Mouse (Mus musculus): Measurements from ENCODE around the gene Mrpl50.
A peak's percentile ranks its signal among the peaks of the same experiment; 100 is the strongest.
"Not testable (repeated sequence)": the region's sequence is repeated elsewhere in the genome, so short reads cannot be mapped to it uniquely, and the experiment has no call there.

Mrpl50 gene

GRCm38 (mm10) chr4:49520572-49521340, at the start of gene Mrpl50, which contains the start of gene Zfp189:
TSS of gene Mrpl50 (minus strand) at chr4:49521093.
TSS of gene Zfp189 (plus strand) at chr4:49521176.
- DNase-seq (ENCODE audit: low read depth, low spot score): peak; percentile 91

GRCm38 (mm10) chr4:49567613-49568012, 46.7 kb upstream of the Mrpl50 start:
- DNase-seq (ENCODE audit: low read depth, low spot score): peak; percentile 41

DNA sequence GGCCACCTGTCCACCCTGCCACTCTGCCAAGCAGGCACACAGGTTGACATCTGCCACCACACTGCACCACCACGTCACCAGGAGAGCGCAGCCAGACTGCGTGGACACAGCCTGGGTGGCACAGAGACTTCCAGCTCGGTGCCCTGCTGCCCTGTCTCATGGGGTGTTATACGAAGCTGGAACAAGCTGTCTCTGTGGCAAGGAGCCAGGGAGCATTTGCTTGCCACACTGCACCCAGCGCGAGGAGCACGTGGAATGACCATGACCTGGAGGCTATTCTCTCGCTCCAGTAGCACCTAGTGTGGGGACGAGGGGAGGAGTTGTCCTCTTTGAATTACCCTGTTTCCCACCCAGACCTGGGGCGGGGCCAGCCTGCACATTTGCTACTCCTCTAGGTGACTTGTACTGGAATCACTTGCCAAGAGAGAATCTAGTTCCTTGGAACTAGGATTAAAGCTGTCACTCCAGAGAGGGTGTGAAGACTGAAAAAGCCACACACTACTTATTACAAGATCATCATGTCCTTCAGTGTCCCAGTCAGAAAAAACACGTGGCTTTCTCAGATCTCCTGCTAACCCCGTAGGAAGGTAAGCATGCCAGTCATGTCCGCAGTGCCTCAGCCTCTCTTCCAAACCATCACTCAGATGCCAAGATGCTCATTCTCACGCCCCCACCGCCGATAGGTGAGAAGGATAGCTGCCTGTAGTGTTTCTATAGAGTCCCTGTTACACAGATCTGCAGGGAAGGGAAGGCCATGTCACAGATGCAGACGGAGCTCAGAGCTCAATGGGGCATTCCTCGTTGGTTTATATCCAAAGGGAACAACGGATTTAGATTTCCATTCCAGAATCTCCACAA, 39.3 kb upstream of the Mrpl50 start:
- DNase-seq (ENCODE audit: low read depth, low spot score): no peak

- DNase-seq (ENCODE audit: low read depth, low spot score): no peak
Observed at GRCm38 (mm10) chr4:49558181-49558580, 37.3 kb upstream of the Mrpl50 start.

GRCm38 (mm10) chr4:49557375-49557774, 36.5 kb upstream of the Mrpl50 start:
- no peak for DNase-seq (ENCODE audit: low read depth, low spot score)

DNA sequence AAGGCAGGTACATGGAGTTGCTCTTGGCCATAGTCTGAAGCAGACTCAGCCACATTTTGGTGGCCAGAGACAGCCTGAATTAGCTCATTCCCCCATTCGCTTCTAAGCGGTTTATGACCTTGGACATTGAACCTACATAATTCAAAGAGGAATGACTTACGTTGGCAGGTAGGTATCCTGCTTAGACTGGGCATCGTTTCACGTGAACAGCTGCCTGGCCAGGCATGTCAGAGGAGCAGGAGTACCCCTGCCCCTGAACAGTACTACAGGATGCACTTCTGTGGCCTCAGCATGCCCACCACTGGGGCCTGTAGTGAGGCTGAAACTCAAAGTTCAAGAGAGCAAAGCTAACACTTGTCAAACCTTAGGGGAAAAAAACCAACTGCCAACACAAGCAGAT, 32.5 kb upstream of the Mrpl50 start:
- DNase-seq (ENCODE audit: low read depth, low spot score): no peak

- DNase-seq (ENCODE audit: low read depth, low spot score): no peak
Observed at GRCm38 (mm10) chr4:49549383-49549782, 28.5 kb upstream of the Mrpl50 start, which contains the start of gene Aldob. TSS of gene Aldob (minus strand) at chr4:49549546.

GRCm38 (mm10) chr4:49547544-49548219, 26.8 kb upstream of the Mrpl50 start:
- no peak for DNase-seq (ENCODE audit: low read depth, low spot score)

DNA sequence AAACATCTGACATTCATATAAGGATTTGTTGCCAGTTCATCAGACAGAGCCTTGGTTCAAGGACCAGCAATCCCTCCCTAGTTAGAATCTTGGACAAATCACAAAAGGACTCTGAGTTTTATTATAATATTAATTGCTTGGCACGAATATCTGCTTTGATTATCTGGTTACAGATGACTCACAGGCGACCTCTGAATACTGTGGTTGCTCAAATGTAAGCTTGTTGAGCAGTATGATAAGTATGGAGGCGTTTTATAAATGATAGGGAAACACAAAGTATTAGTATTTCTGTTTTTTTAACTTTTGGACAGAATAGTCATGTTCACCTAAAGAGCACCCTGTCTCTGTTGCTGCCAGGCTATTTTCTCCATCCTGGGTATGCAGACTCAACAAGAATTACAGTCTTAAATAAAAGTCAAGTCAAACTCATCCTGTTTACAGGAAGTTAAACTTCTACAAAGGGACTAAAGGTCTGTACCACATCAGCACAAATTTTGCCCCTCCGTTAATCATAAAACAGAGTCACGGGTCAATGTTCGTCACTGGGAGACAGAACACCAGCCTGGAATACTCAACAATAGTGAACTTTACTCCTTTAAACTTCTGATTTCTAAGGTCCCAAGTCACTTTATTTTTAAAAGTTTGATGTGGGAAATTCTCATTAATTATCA, 26.1 kb upstream of the Mrpl50 start:
- no peak for DNase-seq (ENCODE audit: low read depth, low spot score)

DNA sequence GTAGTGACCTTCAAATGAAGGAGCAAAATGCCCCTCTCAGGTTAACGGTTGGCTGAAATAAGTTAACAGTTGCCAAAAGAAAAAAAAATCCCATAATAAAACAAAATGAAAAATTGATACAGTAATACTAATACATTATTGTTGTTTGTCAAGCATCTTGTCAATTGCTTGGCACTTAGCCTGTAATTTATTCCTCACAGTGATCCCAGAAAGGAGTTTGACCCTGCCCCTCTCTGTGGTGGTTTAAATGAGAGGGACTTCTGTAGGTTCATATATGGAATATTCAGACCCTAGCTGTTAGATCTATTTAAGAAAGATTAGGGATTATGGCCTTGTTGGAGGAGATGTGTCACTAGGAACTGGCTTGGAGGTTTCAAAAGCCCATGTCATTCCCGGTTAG, 25.1 kb upstream of the Mrpl50 start:
- no peak for DNase-seq (ENCODE audit: low read depth, low spot score)

DNA sequence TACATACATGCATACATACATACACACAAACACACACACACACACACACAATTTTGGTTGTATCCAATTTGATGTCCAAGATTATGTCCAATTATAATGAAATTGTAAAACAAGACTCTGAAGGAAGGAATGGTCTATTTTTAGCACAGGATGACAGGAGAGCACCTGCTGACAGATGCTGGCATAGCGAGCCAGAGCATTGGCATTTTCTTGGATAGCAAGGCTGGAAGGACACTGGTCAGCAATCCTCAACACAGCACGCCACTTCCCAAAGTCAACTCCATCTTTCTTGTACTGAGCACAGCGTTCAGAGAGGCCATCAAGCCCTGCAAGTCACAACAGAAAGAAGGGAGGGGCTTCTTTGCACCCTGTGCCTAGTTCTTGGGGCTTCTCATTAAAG, 20.1 kb upstream of the Mrpl50 start:
- no peak for DNase-seq (ENCODE audit: low read depth, low spot score)

GRCm38 (mm10) chr4:49539665-49540064, 18.8 kb upstream of the Mrpl50 start:
- DNase-seq (ENCODE audit: low read depth, low spot score): no peak

- no peak for DNase-seq (ENCODE audit: low read depth, low spot score)
Observed at GRCm38 (mm10) chr4:49536671-49537070, 15.8 kb upstream of the Mrpl50 start.

DNA sequence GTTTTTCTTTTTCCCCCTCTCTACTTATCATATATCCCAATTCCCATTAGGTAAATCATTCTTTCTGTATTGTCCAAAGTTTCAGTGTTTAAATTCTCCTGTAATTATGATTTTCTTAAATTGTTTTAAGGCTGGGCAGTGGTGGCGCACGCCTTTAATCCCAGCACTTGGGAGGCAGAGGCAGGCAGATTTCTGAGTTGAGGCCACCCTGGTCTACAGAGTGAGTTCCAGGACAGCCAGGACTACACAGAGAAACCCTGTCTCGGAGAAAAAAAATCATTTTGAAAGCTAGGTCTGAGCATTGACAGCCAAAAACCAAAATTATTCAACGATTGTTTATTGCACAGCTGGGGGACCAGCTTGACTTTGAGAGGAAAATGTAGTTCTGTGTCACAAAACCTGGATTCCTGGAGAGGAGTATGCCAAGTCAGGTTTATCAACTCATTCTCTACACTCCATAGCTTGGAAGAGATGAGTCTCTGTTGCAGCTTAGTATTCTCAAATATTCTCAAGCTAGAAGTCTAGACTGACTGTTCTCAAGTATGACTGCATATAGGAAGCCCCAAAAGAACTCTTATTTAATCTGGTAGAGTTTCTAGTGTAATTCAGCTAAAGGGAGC, 14.9 kb upstream of the Mrpl50 start:
- DNase-seq (ENCODE audit: low read depth, low spot score): no peak

GRCm38 (mm10) chr4:49535036-49535435, 14.1 kb upstream of the Mrpl50 start:
- DNase-seq (ENCODE audit: low read depth, low spot score): no peak

GRCm38 (mm10) chr4:49522576-49522975, 1.7 kb upstream of the Mrpl50 start:
- no peak for DNase-seq (ENCODE audit: low read depth, low spot score)

GRCm38 (mm10) chr4:49521346-49521745, 453 bp upstream of the Mrpl50 start:
- no peak for DNase-seq (ENCODE audit: low read depth, low spot score)

DNA sequence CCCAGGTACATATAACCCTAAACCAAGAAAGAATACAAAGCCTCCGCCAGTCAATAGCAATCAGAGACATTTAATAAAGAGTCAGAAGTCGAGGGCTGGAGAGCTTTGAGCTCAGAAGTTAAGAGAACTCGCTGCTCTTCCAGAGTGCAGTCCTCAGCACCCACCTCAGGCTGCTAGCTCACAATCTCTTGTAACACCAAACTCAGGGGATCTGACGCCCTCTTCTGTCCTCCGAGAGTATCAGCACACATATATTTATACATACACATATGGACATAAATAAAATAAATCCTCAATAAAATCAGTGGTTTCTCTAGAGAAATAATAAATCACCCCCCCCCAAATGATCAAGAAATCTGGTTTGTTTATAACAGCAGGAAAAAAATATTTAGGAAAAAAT, 1.4 kb downstream of the Mrpl50 start:
- DNase-seq (ENCODE audit: low read depth, low spot score): peak; percentile 48

DNA sequence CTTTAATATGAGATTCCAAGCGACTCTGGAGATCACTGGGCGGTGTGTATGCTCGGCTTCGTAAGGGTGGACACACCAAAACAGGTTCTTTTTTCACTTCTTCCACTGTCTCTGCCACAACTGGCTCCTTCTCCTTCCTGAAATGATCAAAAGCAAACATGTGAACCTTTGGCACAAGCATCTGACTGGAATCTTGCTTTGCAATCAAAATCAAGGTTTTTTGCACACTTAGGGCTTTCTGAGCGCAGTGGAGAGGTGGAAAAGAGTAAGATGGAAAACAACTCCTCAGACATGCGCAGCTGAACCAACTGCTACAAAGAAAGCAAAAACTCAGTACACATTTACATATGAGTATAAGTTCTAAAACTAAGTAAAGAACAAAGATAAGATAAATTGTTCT, 6.5 kb downstream of the Mrpl50 start:
- no peak for DNase-seq (ENCODE audit: low read depth, low spot score)

DNA sequence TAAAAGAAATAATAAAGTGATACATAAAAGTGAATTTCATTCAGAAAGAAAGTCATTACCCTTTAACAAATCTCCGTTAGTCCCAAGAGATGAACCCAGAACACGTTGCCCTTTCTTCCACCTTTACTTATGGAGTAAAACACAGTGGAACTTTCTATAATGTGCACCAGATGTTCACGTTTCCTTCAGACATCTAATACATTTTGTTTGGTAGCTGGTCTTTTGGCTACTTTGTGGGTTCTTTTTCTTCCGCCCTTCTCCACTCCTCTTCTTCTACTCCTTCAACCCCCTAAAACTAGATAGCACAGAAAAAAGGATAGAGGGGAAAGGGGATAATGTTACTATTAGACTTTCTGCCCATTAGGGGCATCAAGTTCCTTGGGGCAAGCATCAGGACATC, 8.3 kb downstream of the Mrpl50 start:
- DNase-seq (ENCODE audit: low read depth, low spot score): no peak

DNA sequence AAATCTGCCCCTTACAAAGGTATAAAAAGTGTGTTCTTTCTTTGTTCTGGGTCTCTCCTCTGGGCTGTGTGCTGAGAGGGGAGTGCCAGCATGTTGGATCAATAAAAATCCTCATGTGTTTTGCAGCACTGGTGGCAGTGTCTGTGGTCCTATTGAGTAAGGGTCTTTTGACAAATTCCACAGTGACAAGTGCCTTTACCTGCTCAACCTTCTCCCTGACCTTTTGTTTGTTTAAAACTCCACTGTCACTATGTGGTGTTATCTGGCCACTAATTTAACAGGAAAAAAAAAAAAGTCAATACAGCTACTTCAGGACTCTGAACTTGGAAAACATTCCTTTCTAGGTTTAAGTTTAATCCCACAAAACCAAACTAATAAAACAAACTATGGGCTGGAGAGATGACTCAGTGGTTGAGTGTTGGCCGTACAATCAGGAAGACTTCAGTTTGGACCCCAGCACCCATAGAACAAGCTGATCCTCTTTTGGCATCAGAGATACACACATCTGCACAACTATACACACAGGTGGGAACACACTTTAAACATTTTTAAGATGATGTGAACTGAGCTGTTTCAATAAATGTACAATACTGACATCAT, 10.6 kb downstream of the Mrpl50 start:
- DNase-seq (ENCODE audit: low read depth, low spot score): not testable (repeated sequence)
